Mouse (Mus musculus): Measurements from ENCODE around the gene Mettl17.

Gene Mettl17

GRCm38 (mm10) chr14:51929309-51929943 lies 44.8 kb downstream of the Mettl17 start:
- DNase-seq (ENCODE audit: low spot score in 2 of 2) = peak in 1 of 2 experiments; percentile 71

- DNase-seq (ENCODE audit: low spot score in 2 of 2) = no peak
Measured at GRCm38 (mm10) chr14:51929968-51930367, 45.3 kb downstream of the Mettl17 start.

GRCm38 (mm10) chr14:51930824-51931223 lies 46.2 kb downstream of the Mettl17 start:
- peak; percentile 61 to 74 for DNase-seq (ENCODE audit: low spot score in 2 of 2)

- no peak for DNase-seq (ENCODE audit: low spot score in 2 of 2)
Measured at GRCm38 (mm10) chr14:51932092-51933020, 47.7 kb downstream of the Mettl17 start.

DNA sequence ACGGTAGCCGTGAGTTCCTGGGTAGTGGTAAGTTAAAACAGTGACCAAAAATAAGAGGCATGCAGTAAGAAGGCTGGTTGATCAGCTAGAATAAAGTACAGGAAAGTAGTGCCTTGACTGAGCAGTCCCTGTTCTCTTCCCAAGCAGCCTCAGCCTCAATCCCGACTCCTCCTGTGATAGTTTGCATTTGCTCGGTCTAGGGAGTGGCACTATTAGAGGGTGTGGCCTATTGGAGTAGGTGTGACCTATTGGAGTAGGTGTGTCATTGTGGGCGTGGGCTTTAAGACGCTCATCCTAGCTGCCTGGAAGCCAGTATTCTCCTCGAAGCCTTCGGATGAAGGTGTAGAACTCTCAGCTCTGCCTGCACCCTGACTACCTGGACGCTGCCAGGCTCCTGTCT lies 54.4 kb downstream of the Mettl17 start:
- no peak for DNase-seq (ENCODE audit: low spot score in 2 of 2)

- DNase-seq (ENCODE audit: low spot score in 2 of 2) = peak; percentile 35 to 49
Measured at GRCm38 (mm10) chr14:51940944-51941560, 56.4 kb downstream of the Mettl17 start.

- no peak for DNase-seq (ENCODE audit: low spot score in 2 of 2)
Measured at GRCm38 (mm10) chr14:51941577-51941976, 56.9 kb downstream of the Mettl17 start.

DNA sequence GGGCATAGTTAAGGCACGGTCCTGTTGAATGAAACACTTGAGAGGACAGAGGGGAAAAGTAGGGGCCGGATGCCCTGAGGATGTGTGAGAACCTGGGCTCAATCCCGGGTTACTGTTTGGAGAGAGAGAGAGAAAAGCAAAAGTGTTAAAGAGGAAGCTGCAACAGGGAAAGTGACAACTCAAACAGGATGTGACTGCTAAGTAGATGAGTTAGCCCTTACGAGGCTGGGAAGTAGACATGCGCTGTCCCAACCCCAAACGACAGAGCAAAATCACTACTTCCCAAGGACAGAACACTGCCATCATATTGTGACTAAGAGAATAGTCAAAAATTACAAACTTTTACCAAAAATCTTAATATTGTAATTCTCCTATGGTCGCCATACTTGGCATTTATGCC lies 57.6 kb downstream of the Mettl17 start:
- no peak for DNase-seq (ENCODE audit: low spot score in 2 of 2)

All from urinary bladder, postnatal 36 days (tissue).